Mouse (Mus musculus): Measurements from ENCODE around the gene Cntn4. TPM values are rescaled to one million over a fixed set of nuclear protein-coding genes. Genes with fewer than 3 reads are reported as not detected.

Cntn4 gene
- polyA plus RNA-seq, 1 experiment from 2014 or later = 0.07 TPM

DNA sequence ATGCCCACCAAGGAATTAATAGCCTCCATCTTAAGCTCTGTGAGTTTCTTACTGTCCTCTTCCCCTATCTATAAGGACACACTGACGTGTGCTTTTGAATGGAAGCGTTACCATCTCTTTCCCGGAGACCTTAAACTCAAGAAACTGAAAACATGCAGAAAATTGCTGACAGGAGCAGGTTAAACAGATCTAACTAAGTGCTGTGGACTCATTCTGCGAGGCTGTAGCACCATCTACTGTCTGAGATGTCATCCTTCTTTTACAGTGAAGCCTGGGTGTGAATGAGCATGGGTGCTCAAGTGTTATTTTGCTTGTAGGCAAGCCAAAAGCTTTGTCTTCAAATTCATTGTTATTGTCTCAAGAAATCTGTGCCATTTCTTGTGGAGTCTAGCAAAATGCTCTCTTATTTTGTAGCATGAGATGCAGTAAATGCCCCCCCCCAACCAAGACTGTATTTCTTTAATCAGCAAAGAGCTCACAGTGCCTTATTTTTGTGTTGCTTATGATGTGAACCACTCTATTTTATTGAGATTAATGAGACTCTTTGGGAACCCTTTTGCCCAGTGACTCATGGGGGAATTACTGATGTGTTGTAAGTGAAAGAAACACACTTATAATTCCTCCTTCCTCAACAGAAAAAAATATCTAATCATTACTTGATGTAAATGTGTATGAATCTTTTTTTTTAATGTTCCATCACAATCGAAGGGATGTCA, 968.2 kb downstream of the Cntn4 start:
- peak; percentile 13 for DNase-seq (ENCODE audit: low spot score)
- Histone ChIP-seq H3K4me1 (peaks cover 5% of the 10 kb centered on the region; the same call in 1 of the 2 replicates), H3K4me3 (no peak overlapping the region), H3K9me3 (replicated peaks) (no peaks in the 10 kb centered on the region), H3K36me3 (no peaks in the 10 kb centered on the region), H3K27me3 (ENCODE audit: low read depth, poor library complexity, severe bottlenecking) (no peaks in the 10 kb centered on the region), H3K27ac (replicated peaks) (no peak overlapping the region)
- 51% methylated on average over 5 of the region's 5 CpGs for WGBS

DNA sequence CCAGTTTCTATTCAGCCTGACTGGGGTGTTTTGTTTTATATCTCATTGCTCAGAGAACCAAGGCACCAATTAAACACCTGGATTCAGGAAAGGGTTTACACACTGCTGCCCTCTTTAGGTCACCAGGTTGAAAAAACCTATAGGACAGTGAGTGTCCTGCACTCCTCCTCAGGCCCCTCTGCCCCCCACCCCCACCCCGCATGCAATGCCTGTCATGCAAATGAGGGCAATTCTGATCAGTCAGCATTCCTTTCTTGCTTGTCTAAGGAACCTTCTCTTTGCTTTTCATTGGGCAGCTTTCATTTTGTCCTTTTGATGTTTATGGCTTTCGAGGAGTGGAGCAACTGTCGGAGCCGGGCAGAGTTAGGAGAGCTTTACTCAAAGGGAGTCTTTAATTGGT, 969.5 kb downstream of the Cntn4 start:
- no peaks in the 10 kb centered on the region for H3K9me3 ChIP-seq (replicated peaks)
- H3K4me3 ChIP-seq = no peak overlapping the region
- no peak for DNase-seq (ENCODE audit: low spot score)
- H3K27ac ChIP-seq (replicated peaks) = no peak overlapping the region
- H3K4me1 ChIP-seq = peaks cover 5% of the 10 kb centered on the region; the same call in 1 of the 2 replicates
- WGBS = 51% methylated on average over 4 of the region's 4 CpGs
- no peaks in the 10 kb centered on the region for H3K27me3 ChIP-seq (ENCODE audit: low read depth, poor library complexity, severe bottlenecking)
- H3K36me3 ChIP-seq = no peaks in the 10 kb centered on the region

DNA sequence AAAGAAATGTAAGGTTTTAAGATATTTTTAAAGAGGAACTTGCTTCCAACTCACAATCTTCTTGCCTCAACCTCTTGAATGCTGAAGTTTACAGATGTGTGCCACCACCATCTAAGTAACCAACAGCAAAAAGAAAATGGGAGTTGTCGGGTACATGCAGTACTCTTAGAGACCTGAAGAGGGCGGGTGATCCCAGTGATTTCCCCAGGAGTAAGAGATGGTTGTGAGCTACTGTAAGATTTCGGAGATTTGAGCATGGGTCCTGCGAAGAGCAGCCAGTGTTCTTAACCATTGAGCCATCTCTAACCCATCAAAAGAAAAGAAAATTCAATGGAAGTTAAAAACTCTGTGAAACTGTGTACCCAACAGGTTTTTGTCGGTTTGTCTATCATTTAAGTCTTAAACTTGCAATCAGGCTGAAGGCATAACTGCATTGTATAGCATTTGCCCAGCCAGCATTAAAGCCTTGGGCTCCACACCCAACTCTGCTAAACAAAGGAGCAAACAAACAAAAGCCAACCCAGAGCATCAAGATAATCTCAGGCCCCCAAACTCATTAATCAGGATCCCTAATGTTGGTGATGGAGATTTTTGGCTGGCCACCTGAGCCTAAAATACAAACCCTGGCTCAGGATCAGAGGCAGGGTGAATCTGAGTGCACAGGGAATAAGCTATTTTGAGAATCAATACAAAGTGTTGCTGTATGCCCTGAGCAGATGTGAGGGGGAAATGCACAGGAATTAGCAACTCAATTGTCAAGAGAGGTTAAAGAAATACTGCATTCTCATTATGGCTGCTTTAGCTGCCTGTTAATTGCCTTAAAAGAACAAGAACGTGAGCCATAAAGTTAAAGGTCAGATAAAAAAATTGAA, 986.6 kb downstream of the Cntn4 start:
- peak; percentile 41 for DNase-seq (ENCODE audit: low spot score)
- Histone ChIP-seq H3K36me3 (no peaks in the 10 kb centered on the region), H3K27me3 (ENCODE audit: low read depth, poor library complexity, severe bottlenecking) (no peaks in the 10 kb centered on the region), H3K9me3 (replicated peaks) (no peaks in the 10 kb centered on the region), H3K27ac (replicated peaks) (no peak overlapping the region), H3K4me1 (no peaks in the 10 kb centered on the region), H3K4me3 (no peak overlapping the region)
- WGBS = 42% methylated on average over 6 of the region's 6 CpGs

DNA sequence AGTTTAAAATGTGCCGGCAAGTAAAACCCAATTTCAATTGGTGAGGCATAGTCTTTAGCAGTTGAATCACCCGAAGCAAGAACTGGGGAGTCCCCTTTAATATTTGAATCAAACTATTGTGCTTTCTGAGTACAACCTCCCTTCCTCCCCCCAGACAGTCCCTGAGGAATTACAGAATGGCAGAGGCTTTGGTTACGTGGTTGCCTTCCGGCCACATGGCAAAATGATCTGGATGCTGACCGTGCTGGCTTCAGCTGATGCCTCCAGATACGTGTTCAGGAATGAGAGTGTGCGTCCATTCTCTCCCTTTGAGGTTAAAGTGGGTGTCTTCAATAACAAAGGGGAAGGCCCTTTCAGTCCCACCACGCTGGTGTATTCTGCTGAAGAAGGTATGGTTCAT, 998.1 kb downstream of the Cntn4 start:
- no peak for DNase-seq (ENCODE audit: low spot score)
- Histone ChIP-seq H3K4me3 (no peak overlapping the region), H3K27ac (replicated peaks) (no peak overlapping the region), H3K9me3 (replicated peaks) (no peaks in the 10 kb centered on the region), H3K36me3 (no peaks in the 10 kb centered on the region), H3K27me3 (ENCODE audit: low read depth, poor library complexity, severe bottlenecking) (no peaks in the 10 kb centered on the region), H3K4me1 (no peaks in the 10 kb centered on the region)
- WGBS = 88% methylated on average over 8 of the region's 8 CpGs

DNA sequence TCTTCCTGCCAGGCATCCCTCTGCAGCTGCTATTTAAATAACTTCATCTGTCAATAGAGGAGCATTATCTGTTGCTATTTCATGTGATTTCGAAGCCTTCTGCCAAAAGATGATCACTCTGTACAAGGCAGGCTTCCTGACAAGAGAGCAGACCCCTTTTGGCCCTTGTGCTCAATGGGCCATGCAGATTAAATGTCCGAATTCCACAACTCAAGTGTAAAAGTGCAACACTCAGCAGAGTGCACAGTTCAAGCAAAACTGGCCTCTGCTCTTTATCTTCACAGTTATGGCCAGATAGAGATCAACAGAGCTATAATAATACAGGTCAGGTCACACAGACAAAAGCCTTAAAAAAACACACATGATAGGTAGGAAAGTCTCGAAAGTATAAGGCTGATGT, 1024.5 kb downstream of the Cntn4 start:
- no peaks in the 10 kb centered on the region for H3K36me3 ChIP-seq
- 85% methylated on average over 3 of the region's 3 CpGs for WGBS
- H3K27me3 ChIP-seq (ENCODE audit: low read depth, poor library complexity, severe bottlenecking) = no peaks in the 10 kb centered on the region
- H3K9me3 ChIP-seq (replicated peaks) = no peaks in the 10 kb centered on the region
- no peak overlapping the region for H3K27ac ChIP-seq (replicated peaks)
- no peak for DNase-seq (ENCODE audit: low spot score)
- no peaks in the 10 kb centered on the region for H3K4me1 ChIP-seq
- no peak overlapping the region for H3K4me3 ChIP-seq

DNA sequence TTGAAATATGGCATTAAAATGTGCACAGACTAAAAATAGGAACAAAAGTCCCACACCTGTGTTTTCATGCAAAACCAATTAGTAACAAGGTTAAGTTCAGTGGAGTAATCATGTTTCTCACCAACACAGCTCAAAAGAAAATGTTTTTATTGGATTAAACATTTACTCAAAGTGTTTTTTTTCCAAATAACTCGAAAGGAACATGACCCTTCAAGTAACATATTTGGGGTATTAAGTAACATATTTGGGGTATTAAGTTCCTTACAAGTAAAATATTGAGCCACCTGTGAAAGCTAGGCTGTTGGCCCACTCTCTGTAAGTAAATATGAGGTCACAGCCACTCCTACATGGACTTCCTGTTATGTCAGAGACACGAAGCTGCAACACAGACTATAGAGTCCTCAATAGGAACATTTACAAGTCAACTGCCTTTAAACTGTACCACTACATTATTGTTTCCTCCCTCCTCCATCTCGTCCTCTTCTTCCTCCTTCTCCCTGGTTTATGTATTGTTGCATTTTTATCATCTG, 1028.1 kb downstream of the Cntn4 start:
- Histone ChIP-seq H3K27ac (replicated peaks) (no peak overlapping the region), H3K9me3 (replicated peaks) (no peaks in the 10 kb centered on the region), H3K36me3 (no peaks in the 10 kb centered on the region), H3K4me3 (no peak overlapping the region), H3K4me1 (no peaks in the 10 kb centered on the region), H3K27me3 (ENCODE audit: low read depth, poor library complexity, severe bottlenecking) (no peaks in the 10 kb centered on the region)
- WGBS = 67% methylated on average over 3 of the region's 3 CpGs
- DNase-seq (ENCODE audit: low spot score) = no peak

DNA sequence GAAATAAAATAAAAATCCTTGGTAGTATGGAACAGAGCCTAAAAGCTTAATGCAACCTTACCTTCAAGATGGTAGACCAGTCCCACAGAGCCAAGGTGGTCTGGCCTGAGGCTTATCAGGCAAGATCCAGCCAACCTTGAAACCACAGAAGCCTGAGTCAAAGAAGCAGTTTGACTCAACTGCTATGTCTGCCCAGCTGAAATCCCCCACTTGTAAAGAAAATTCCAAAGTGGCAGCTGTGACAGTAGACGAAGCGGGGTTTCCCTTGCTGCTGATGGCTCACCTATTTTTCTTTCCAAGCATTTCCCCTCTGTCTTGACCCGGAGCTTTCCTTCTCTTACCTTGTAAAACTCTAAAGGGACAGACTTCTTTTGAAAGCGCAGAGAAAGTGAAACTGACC, 1048.2 kb downstream of the Cntn4 start:
- 91% methylated on average over 4 of the region's 4 CpGs for WGBS
- no peak for DNase-seq (ENCODE audit: low spot score)
- Histone ChIP-seq H3K9me3 (replicated peaks) (no peaks in the 10 kb centered on the region), H3K36me3 (no peaks in the 10 kb centered on the region), H3K27me3 (ENCODE audit: low read depth, poor library complexity, severe bottlenecking) (no peaks in the 10 kb centered on the region), H3K27ac (replicated peaks) (no peak overlapping the region), H3K4me1 (no peaks in the 10 kb centered on the region), H3K4me3 (no peak overlapping the region)

DNA sequence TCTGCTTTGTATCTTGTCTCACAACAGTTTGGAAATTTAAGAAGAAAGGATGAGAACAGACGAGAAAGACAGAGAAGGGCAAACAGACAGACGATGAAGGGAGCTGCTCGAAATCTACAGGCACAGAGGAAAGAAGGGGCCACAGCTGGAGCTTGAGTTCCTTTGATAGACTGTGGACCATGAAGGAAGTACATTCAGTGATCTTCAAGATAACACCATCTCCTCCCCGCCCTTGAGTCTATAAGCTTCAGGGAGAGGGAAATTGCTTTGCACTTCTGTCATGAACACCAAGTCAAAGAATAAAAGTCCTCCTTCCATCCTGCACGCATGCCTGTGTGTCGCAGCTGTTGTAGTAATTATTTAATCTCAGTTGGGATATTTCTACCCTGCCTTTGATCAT, 1048.6 kb downstream of the Cntn4 start:
- H3K9me3 ChIP-seq (replicated peaks) = no peaks in the 10 kb centered on the region
- no peaks in the 10 kb centered on the region for H3K4me1 ChIP-seq
- H3K27me3 ChIP-seq (ENCODE audit: low read depth, poor library complexity, severe bottlenecking) = no peaks in the 10 kb centered on the region
- DNase-seq (ENCODE audit: low spot score) = no peak
- 81% methylated on average over 6 of the region's 6 CpGs for WGBS
- no peak overlapping the region for H3K27ac ChIP-seq (replicated peaks)
- no peaks in the 10 kb centered on the region for H3K36me3 ChIP-seq
- H3K4me3 ChIP-seq = no peak overlapping the region

DNA sequence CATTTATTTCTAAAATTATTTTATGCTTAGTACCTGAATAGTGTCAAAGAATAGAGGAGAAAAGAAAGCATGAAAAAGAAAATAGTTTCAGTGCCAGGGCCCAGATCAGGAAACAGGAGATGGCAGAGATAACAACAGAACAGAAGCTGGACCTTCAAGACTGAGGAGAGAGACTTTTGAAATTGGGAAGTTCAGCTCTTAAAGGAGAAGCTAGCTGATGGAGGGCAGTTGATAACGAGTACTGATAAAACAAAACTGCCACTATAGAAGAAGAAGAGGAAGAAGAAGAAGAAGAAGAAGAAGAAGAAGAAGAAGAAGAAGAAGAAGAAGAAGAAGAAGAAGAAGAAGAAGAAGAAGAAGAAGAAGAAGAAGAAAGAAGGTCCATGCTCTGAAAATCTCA, 1050.2 kb downstream of the Cntn4 start:
- H3K27ac ChIP-seq (replicated peaks) = no peak overlapping the region
- H3K4me3 ChIP-seq = no peak overlapping the region
- H3K9me3 ChIP-seq (replicated peaks) = no peaks in the 10 kb centered on the region
- H3K4me1 ChIP-seq = no peaks in the 10 kb centered on the region
- H3K36me3 ChIP-seq = no peaks in the 10 kb centered on the region
- H3K27me3 ChIP-seq (ENCODE audit: low read depth, poor library complexity, severe bottlenecking) = no peaks in the 10 kb centered on the region
- 80% methylated on average over 1 of the region's 1 CpGs for WGBS
- no peak for DNase-seq (ENCODE audit: low spot score)

DNA sequence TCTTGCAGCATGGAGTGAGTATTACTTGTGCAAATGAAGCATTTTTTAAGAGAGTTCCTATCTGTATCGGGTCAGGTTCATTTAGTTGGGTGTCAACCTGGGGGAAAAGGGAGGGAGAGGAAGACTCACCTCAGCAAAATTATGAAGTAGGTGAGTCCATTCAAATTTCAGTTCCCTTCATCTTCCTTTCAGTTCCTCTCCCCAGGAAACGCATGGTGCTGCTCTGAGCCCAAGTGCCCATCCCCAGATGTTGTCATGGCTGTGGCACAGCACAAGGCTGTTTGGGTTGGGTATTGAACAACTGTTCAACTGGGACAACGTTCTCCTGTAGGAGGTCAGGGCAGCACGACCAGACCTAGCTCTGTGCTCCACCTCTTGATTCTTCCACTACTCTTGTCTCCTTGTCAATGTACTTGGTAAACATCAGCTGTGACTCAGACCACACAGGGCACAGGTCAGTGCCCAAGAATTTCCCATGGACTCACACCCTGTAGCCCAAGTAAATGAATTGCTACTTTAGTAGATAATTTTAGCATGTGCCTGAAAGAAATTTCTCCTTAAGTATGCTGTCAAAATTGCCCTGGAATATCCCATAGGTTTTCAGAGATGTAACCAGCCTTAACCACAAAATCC, 1052.3 kb downstream of the Cntn4 start:
- DNase-seq (ENCODE audit: low spot score) = no peak
- no peak overlapping the region for H3K27ac ChIP-seq (replicated peaks)
- WGBS = 87% methylated on average over 4 of the region's 4 CpGs
- no peak overlapping the region for H3K4me3 ChIP-seq
- H3K4me1 ChIP-seq = no peaks in the 10 kb centered on the region
- no peaks in the 10 kb centered on the region for H3K9me3 ChIP-seq (replicated peaks)
- no peaks in the 10 kb centered on the region for H3K36me3 ChIP-seq
- no peaks in the 10 kb centered on the region for H3K27me3 ChIP-seq (ENCODE audit: low read depth, poor library complexity, severe bottlenecking)

DNA sequence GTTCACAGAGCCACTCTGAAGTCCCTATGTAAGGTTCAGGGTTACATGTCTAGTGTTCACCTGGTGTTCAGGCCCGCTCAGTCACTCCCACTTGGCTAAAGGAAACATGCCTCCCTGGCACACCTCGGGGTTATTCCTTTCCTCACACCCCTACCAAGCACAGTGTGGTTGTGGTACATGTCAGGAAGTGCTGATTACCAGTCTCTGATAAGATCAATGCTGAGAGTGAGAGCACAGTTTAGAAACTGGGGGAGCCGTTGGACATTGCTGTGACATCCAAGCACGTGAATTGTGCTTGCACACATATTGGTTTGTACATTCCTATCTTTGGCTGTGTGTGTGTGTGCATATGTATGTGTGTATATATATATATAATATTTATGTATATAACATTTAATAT, 1055.1 kb downstream of the Cntn4 start:
- H3K27me3 ChIP-seq (ENCODE audit: low read depth, poor library complexity, severe bottlenecking) = no peaks in the 10 kb centered on the region
- no peaks in the 10 kb centered on the region for H3K36me3 ChIP-seq
- H3K9me3 ChIP-seq (replicated peaks) = no peaks in the 10 kb centered on the region
- no peak overlapping the region for H3K4me3 ChIP-seq
- no peak overlapping the region for H3K27ac ChIP-seq (replicated peaks)
- WGBS = 90% methylated on average over 4 of the region's 4 CpGs
- H3K4me1 ChIP-seq = no peaks in the 10 kb centered on the region
- DNase-seq (ENCODE audit: low spot score) = no peak

DNA sequence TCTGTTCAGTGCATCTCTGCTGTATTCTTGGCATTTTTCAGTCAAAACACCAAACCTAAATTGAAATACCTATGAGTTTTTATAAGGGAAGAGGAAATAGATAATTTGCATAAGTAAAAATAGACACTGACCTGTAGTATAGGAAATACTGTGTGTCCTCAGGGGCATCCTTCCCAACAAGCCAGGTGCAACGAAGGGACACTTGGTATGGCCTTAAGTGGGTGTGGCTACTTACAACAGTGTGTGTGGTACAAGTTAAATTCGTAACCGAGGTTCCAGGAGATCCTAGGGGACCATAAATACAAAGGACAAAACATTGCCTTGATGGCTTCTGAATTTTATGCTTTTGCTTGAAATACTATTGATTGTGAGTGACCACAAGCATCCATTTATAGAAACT, 1060.8 kb downstream of the Cntn4 start:
- WGBS = 78% methylated on average over 3 of the region's 3 CpGs
- H3K27me3 ChIP-seq (ENCODE audit: low read depth, poor library complexity, severe bottlenecking) = no peaks in the 10 kb centered on the region
- H3K4me1 ChIP-seq = no peaks in the 10 kb centered on the region
- H3K4me3 ChIP-seq = no peak overlapping the region
- H3K9me3 ChIP-seq (replicated peaks) = no peaks in the 10 kb centered on the region
- no peak overlapping the region for H3K27ac ChIP-seq (replicated peaks)
- H3K36me3 ChIP-seq = no peaks in the 10 kb centered on the region
- DNase-seq (ENCODE audit: low spot score) = no peak

Data from midbrain, embryonic 10.5 days (tissue).